Mouse (Mus musculus) lung, postnatal 0 days (tissue): ENCODE data around the gene Flt3.

Source experiments
- CTCF ChIP-seq: IDR thresholded peaks from 2 replicates; pipeline ENCODE4 v1.5.1; 2016; ENCODE audit warnings: antibody characterized with exemption, mild to moderate bottlenecking
- EP300 ChIP-seq: IDR thresholded peaks from 2 replicates; pipeline ENCODE4 v1.6.1; 2016; ENCODE audit warnings: antibody characterized with exemption, mild to moderate bottlenecking, control low read depth

GRCm38 (mm10) chr5:147301781-147302070 is 98.6 kb downstream of the Flt3 start:
- TF ChIP-seq CTCF (no peak), EP300 (no peak)
